Mouse (Mus musculus): Measurements from ENCODE around the gene Ccnb1ip1. TPM values are rescaled to one million over a fixed set of nuclear protein-coding genes. Genes with fewer than 3 reads are reported as not detected.

The Ccnb1ip1 gene
- total RNA-seq (2023), result not detected in 2 replicates

GRCm38 (mm10) chr14:50807487-50808072 is at the start of gene Ccnb1ip1, which contains the start of gene Parp2:
Gene Ccnb1ip1 (minus strand): TSS chr14:50807732.
Gene Parp2 (plus strand): TSS chr14:50807841.

GRCm38 (mm10) chr14:50785251-50785637 is 22.3 kb downstream of the Ccnb1ip1 start, which contains the start of gene Ttc5:
Gene Ttc5 (minus strand): TSS chr14:50785519.

GRCm38 (mm10) chr14:50744994-50745393 is 62.5 kb downstream of the Ccnb1ip1 start, which contains the start of gene Olfr749:
Gene Olfr749 (minus strand): TSS chr14:50745094.

Other genes starting within 250 kb of the Ccnb1ip1 start
- not detected in 2 replicates for gene Olfr744, start 192.9 kb downstream of the Ccnb1ip1 start, total RNA-seq (2023)
- gene Olfr745, start 168.3 kb downstream of the Ccnb1ip1 start, total RNA-seq (2023), result not detected in 2 replicates
- gene Olfr746, start 160.6 kb downstream of the Ccnb1ip1 start, total RNA-seq (2023), result not detected in 2 replicates
- not detected in 2 replicates for gene Olfr747, start 114.5 kb downstream of the Ccnb1ip1 start, total RNA-seq (2023)
- not detected in 2 replicates for gene Olfr748, start 100.4 kb downstream of the Ccnb1ip1 start, total RNA-seq (2023)
- gene Olfr749, start 62.6 kb downstream of the Ccnb1ip1 start, total RNA-seq (2023), result not detected in 2 replicates
- 28.0 and 39.4 TPM in 2 replicates for gene Ttc5, start 22.2 kb downstream of the Ccnb1ip1 start, total RNA-seq (2023)
- gene Parp2, start 109 bp upstream of the Ccnb1ip1 start, total RNA-seq (2023), result 23.5 and 35.4 TPM in 2 replicates
- gene Tep1, start 62.8 kb upstream of the Ccnb1ip1 start, total RNA-seq (2023), result 33.7 and 51.6 TPM in 2 replicates
- gene Klhl33, start 89.8 kb upstream of the Ccnb1ip1 start, total RNA-seq (2023), result 0.13 and 0.18 TPM in 2 replicates
- 14.8 and 15.6 TPM in 2 replicates for gene Osgep, start 117.2 kb upstream of the Ccnb1ip1 start, total RNA-seq (2023)
- 11.9 and 13.5 TPM in 2 replicates for gene Apex1, start 117.2 kb upstream of the Ccnb1ip1 start, total RNA-seq (2023)
- gene Pip4p1, start 123.1 kb upstream of the Ccnb1ip1 start, total RNA-seq (2023), result 64.3 and 86.6 TPM in 2 replicates
- gene Pnp, start 123.3 kb upstream of the Ccnb1ip1 start, total RNA-seq (2023), result 55.5 and 66.9 TPM in 2 replicates
- gene Gm49342, start 136.8 kb upstream of the Ccnb1ip1 start, total RNA-seq (2023), result 43.8 and 69.2 TPM in 2 replicates
- gene Pnp2, start 148.3 kb upstream of the Ccnb1ip1 start, total RNA-seq (2023), result 4.6 and 5.7 TPM in 2 replicates
- 0.25 TPM in 1 of 2 replicates, not detected in the other for gene Rnase10, start 200.0 kb upstream of the Ccnb1ip1 start, total RNA-seq (2023)
- not detected in 2 replicates for gene Rnase9, start 234.1 kb upstream of the Ccnb1ip1 start, total RNA-seq (2023)
- not detected in 2 replicates for gene Rnase11, start 242.4 kb upstream of the Ccnb1ip1 start, total RNA-seq (2023)
- not detected in 2 replicates for gene Rnase12, start 249.9 kb upstream of the Ccnb1ip1 start, total RNA-seq (2023)